Mouse (Mus musculus): Measurements from ENCODE around the gene Ptpra. TPM values are rescaled to one million over a fixed set of nuclear protein-coding genes. Genes with fewer than 3 reads are reported as not detected.
"Not testable (repeated sequence)": the region's sequence is repeated elsewhere in the genome, so short reads cannot be mapped to it uniquely, and the experiment has no call there.

Gene Ptpra
- polyA plus RNA-seq, 1 experiment from 2014 or later, result 144 TPM

DNA sequence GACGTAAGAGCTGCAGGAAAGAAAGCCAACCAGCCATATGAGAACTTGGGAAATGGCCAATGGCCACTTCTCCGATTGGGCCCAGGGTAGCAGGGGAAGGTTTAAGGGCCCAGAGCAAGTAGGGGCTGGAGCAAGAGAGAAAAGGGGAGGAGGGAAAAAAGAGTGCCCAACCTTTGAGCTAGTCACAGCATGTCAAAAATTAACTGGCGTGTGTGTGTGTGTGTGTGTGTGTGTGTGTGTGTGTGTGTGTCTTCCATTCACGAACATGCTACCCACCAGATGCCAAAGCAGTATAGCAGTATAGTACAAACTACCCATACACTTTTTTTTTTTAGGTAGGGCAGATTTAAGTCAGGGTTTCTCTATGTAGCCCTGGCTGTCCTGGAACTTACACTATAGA, 118.8 kb downstream of the Ptpra start:
- 88% methylated on average over 4 of the region's 4 CpGs for WGBS

DNA sequence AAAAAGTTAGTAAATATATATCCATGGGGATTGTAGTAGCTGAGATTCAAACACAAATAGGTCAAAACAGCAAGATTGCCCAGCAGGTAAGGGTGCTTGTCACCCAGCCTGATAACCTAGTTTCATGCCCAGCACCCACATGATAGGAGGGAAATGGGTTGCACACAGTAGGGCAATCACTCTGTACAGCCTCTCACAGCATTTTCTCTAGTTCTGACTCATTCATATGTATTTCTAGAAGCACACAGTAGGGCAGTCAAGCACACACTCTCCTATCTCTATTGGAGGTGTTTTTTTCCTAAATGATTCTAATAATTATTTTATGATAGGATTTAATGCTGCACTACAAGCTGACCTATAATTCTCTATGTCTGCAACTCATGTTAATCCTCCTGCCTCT, 119.8 kb downstream of the Ptpra start:
- Histone ChIP-seq H3K27ac (ENCODE audit: low read length) (no peak overlapping the region), H3K27me3 (ENCODE audit: control insufficient read depth, insufficient read depth, low read depth, low read length) (peaks cover under 1% of the 10 kb centered on the region; the same call in 1 of the 2 replicates), H3K9ac (ENCODE audit: low read depth, low read length) (no peak overlapping the region), H3K36me3 (ENCODE audit: control insufficient read depth, insufficient read depth, low read length) (peaks cover 7% of the 10 kb centered on the region; the same call in 1 of the 2 replicates), H3K4me3 (ENCODE audit: low read depth, low read length) (no peak overlapping the region), H3K4me2 (ENCODE audit: low read length) (no peak overlapping the region), H3K9me3 (replicated peaks; ENCODE audit: control insufficient read depth, low read length, poor library complexity, severe bottlenecking) (no peaks in the 10 kb centered on the region), H3K4me1 (ENCODE audit: control insufficient read depth, insufficient read depth, low read length) (peaks cover 4% of the 10 kb centered on the region)
- no peak for ATAC-seq

More for the DNA sequence above, 118.8 kb downstream of the Ptpra start:
- Histone ChIP-seq H3K27me3 (ENCODE audit: control insufficient read depth, insufficient read depth, low read depth, low read length) (no peaks in the 10 kb centered on the region), H3K9ac (ENCODE audit: low read depth, low read length) (no peak overlapping the region), H3K4me3 (ENCODE audit: low read depth, low read length) (no peak overlapping the region), H3K9me3 (replicated peaks; ENCODE audit: control insufficient read depth, low read length, poor library complexity, severe bottlenecking) (no peaks in the 10 kb centered on the region), H3K4me2 (ENCODE audit: low read length) (no peak overlapping the region), H3K36me3 (ENCODE audit: control insufficient read depth, insufficient read depth, low read length) (peaks cover 7% of the 10 kb centered on the region; the same call in 1 of the 2 replicates), H3K4me1 (ENCODE audit: control insufficient read depth, insufficient read depth, low read length) (peaks cover 12% of the 10 kb centered on the region), H3K27ac (ENCODE audit: low read length) (no peak overlapping the region)
- no peak for ATAC-seq

- no peak overlapping the region for H3K9ac ChIP-seq (ENCODE audit: low read depth, low read length)
- peaks cover 9% of the 10 kb centered on the region for H3K4me1 ChIP-seq (ENCODE audit: control insufficient read depth, insufficient read depth, low read length)
- 83% methylated on average over 5 of the region's 5 CpGs for WGBS
- H3K9me3 ChIP-seq (replicated peaks; ENCODE audit: control insufficient read depth, low read length, poor library complexity, severe bottlenecking), result no peaks in the 10 kb centered on the region
- no peaks in the 10 kb centered on the region for H3K36me3 ChIP-seq (ENCODE audit: control insufficient read depth, insufficient read depth, low read length)
- no peak overlapping the region for H3K4me2 ChIP-seq (ENCODE audit: low read length)
- peaks cover 43% of the 10 kb centered on the region for H3K27me3 ChIP-seq (ENCODE audit: control insufficient read depth, insufficient read depth, low read depth, low read length)
- no peak overlapping the region for H3K27ac ChIP-seq (ENCODE audit: low read length)
- no peak overlapping the region for H3K4me3 ChIP-seq (ENCODE audit: low read depth, low read length)
- no peak for ATAC-seq
Observed at GRCm38 (mm10) chr2:130574960-130575359, 124.9 kb downstream of the Ptpra start.

DNA sequence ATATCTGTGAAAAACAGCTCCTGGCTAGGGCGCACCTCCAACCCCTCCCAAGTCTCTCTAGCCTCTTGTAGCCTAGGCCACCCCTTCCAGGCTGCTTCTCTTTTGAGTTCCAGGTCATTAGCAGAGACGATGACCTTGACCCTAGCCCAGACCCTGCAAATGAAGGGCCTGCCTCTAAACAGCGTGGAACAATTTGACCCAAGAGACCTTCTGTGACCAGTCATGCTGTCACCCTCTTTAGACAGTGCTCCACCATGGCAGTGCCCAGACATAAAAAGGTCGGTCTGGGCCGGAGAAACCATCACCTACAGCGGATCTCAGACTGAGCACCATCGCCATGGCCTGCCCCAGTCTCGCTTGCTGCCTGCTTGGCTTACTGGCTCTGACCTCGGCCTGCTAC, 125.8 kb downstream of the Ptpra start, which contains the start of gene Oxt:
Oxt (plus strand) TSS at position 301 of the 400 bp plus-strand sequence.
- H3K9ac ChIP-seq (ENCODE audit: low read depth, low read length), result 0 out of 2 replicates have a peak within 1 kb of the TSS, but pooled peaks have one; percentile 21
- ATAC-seq, result no peak

DNA sequence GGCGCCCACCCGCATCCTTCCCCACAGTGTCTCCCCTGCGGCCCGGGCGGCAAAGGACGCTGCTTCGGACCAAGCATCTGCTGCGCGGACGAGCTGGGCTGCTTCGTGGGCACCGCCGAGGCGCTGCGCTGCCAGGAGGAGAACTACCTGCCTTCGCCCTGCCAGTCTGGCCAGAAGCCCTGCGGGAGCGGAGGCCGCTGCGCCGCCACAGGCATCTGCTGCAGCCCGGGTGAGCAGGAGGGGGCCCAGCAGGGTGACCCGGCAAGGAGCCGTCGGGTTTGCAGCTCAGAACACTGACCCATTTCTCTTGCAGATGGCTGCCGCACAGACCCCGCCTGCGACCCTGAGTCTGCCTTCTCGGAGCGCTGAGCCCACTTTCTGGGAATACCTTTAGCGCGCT, 126.5 kb downstream of the Ptpra start:
- H3K36me3 ChIP-seq (ENCODE audit: control insufficient read depth, insufficient read depth, low read length); H3K9me3 ChIP-seq (replicated peaks; ENCODE audit: control insufficient read depth, low read length, poor library complexity, severe bottlenecking); H3K27ac ChIP-seq (ENCODE audit: low read length); ATAC-seq: not testable (repeated sequence)
- Histone ChIP-seq H3K4me1 (ENCODE audit: control insufficient read depth, insufficient read depth, low read length) (peaks cover 16% of the 10 kb centered on the region), H3K4me3 (ENCODE audit: low read depth, low read length) (peak overlapping the region; percentile 27), H3K4me2 (ENCODE audit: low read length) (peak overlapping the region; percentile 49), H3K27me3 (ENCODE audit: control insufficient read depth, insufficient read depth, low read depth, low read length) (peaks cover 57% of the 10 kb centered on the region), H3K9ac (ENCODE audit: low read depth, low read length) (0 out of 2 replicates have a peak overlapping the region, but pooled peaks have one; percentile 21)
- WGBS, result 1% methylated on average over 30 of the region's 32 CpGs

More for the DNA sequence above, 125.8 kb downstream of the Ptpra start, which contains the start of gene Oxt:
- peaks cover 15% of the 10 kb centered on the region for H3K4me1 ChIP-seq (ENCODE audit: control insufficient read depth, insufficient read depth, low read length)
- no peaks in the 10 kb centered on the region for H3K36me3 ChIP-seq (ENCODE audit: control insufficient read depth, insufficient read depth, low read length)
- peak within 1 kb of the TSS; percentile 27 for H3K4me3 ChIP-seq (ENCODE audit: low read depth, low read length)
- 41% methylated on average over 9 of the region's 9 CpGs for WGBS
- no peaks in the 10 kb centered on the region for H3K9me3 ChIP-seq (replicated peaks; ENCODE audit: control insufficient read depth, low read length, poor library complexity, severe bottlenecking)
- no peak within 1 kb of the TSS for H3K27ac ChIP-seq (ENCODE audit: low read length)
- peak within 1 kb of the TSS; percentile 49 for H3K4me2 ChIP-seq (ENCODE audit: low read length)
- H3K27me3 ChIP-seq (ENCODE audit: control insufficient read depth, insufficient read depth, low read depth, low read length), result peaks cover 52% of the 10 kb centered on the region

DNA sequence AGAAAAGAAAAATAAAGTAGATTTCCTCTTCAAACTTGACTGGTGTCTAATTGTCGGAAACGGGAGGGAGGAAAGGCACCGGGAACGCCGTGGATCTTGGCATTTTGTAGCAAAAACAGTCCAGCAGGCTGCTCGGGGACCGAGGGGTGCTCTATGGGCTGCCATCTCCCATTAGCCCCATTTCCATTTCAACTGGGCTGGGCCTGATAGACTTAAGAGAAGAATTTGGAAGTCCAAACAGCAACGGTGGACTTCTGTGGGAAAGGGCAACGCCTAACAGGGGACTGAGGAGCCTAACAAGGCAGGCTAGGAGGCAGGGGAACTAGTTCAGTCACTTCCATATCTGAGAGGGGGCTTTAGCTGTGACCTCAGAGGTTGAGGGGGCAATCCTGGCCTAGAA, 126.9 kb downstream of the Ptpra start:
- peaks cover 62% of the 10 kb centered on the region for H3K27me3 ChIP-seq (ENCODE audit: control insufficient read depth, insufficient read depth, low read depth, low read length)
- no peak overlapping the region for H3K27ac ChIP-seq (ENCODE audit: low read length)
- H3K4me2 ChIP-seq (ENCODE audit: low read length), result no peak overlapping the region; the same call in 1 of the 2 replicates
- H3K9me3 ChIP-seq (replicated peaks; ENCODE audit: control insufficient read depth, low read length, poor library complexity, severe bottlenecking), result no peaks in the 10 kb centered on the region
- H3K4me1 ChIP-seq (ENCODE audit: control insufficient read depth, insufficient read depth, low read length), result peaks cover 16% of the 10 kb centered on the region
- ATAC-seq, result no peak
- H3K4me3 ChIP-seq (ENCODE audit: low read depth, low read length), result no peak overlapping the region
- WGBS, result 4% methylated on average over 9 of the region's 9 CpGs
- 0 out of 2 replicates have a peak overlapping the region, but pooled peaks have one; percentile 21 for H3K9ac ChIP-seq (ENCODE audit: low read depth, low read length)
- H3K36me3 ChIP-seq (ENCODE audit: control insufficient read depth, insufficient read depth, low read length), result no peaks in the 10 kb centered on the region

- WGBS, result 3% methylated on average over 12 of the region's 12 CpGs
- Histone ChIP-seq H3K9ac (ENCODE audit: low read depth, low read length) (no peak overlapping the region), H3K4me2 (ENCODE audit: low read length) (peak overlapping the region; percentile 12; the same call in 1 of the 2 replicates), H3K9me3 (replicated peaks; ENCODE audit: control insufficient read depth, low read length, poor library complexity, severe bottlenecking) (no peaks in the 10 kb centered on the region), H3K27me3 (ENCODE audit: control insufficient read depth, insufficient read depth, low read depth, low read length) (peaks cover 68% of the 10 kb centered on the region), H3K4me3 (ENCODE audit: low read depth, low read length) (no peak overlapping the region), H3K27ac (ENCODE audit: low read length) (no peak overlapping the region), H3K4me1 (ENCODE audit: control insufficient read depth, insufficient read depth, low read length) (peaks cover 16% of the 10 kb centered on the region), H3K36me3 (ENCODE audit: control insufficient read depth, insufficient read depth, low read length) (no peaks in the 10 kb centered on the region)
- no peak for ATAC-seq
Observed at GRCm38 (mm10) chr2:130577632-130578031, 127.6 kb downstream of the Ptpra start.

DNA sequence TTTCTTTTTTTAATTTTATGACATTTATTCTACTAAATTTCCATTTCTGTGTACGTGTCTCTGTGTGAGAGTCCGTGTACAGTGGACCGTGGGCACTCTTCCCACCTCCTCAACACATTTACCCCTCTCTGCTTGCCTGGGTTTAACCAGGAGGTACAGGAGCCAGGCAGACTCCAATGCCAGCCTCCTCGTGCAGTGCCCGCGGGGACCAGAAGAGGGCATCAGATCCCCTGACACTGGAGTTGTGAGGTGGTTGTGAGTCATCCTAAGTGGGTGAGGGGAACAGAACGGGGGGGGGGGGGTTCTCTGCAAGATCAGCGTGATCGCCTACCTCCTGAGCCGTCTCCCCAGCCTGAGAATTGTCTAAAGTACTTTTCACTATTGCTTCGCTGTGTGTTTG, 128.1 kb downstream of the Ptpra start:
- no peak for ATAC-seq
- Histone ChIP-seq H3K27ac (ENCODE audit: low read length) (no peak overlapping the region), H3K9ac (ENCODE audit: low read depth, low read length) (no peak overlapping the region), H3K4me3 (ENCODE audit: low read depth, low read length) (no peak overlapping the region), H3K27me3 (ENCODE audit: control insufficient read depth, insufficient read depth, low read depth, low read length) (peaks cover 71% of the 10 kb centered on the region), H3K36me3 (ENCODE audit: control insufficient read depth, insufficient read depth, low read length) (no peaks in the 10 kb centered on the region), H3K9me3 (replicated peaks; ENCODE audit: control insufficient read depth, low read length, poor library complexity, severe bottlenecking) (no peaks in the 10 kb centered on the region), H3K4me2 (ENCODE audit: low read length) (no peak overlapping the region), H3K4me1 (ENCODE audit: control insufficient read depth, insufficient read depth, low read length) (peaks cover 16% of the 10 kb centered on the region)
- 7% methylated on average over 10 of the region's 11 CpGs for WGBS

GRCm38 (mm10) chr2:130579791-130580190, 129.7 kb downstream of the Ptpra start:
- Histone ChIP-seq H3K27ac (ENCODE audit: low read length) (no peak overlapping the region), H3K27me3 (ENCODE audit: control insufficient read depth, insufficient read depth, low read depth, low read length) (peaks cover 71% of the 10 kb centered on the region), H3K9me3 (replicated peaks; ENCODE audit: control insufficient read depth, low read length, poor library complexity, severe bottlenecking) (no peaks in the 10 kb centered on the region), H3K9ac (ENCODE audit: low read depth, low read length) (no peak overlapping the region), H3K36me3 (ENCODE audit: control insufficient read depth, insufficient read depth, low read length) (no peaks in the 10 kb centered on the region), H3K4me3 (ENCODE audit: low read depth, low read length) (no peak overlapping the region), H3K4me2 (ENCODE audit: low read length) (no peak overlapping the region), H3K4me1 (ENCODE audit: control insufficient read depth, insufficient read depth, low read length) (peaks cover 16% of the 10 kb centered on the region)
- ATAC-seq, result no peak
- 3% methylated on average over 8 of the region's 8 CpGs for WGBS

All from midbrain, embryonic 16.5 days (tissue).